Mouse (Mus musculus) myocyte (in vitro differentiated cells): ENCODE data around the gene Card10. TPM values are rescaled to one million over a fixed set of nuclear protein-coding genes. Genes with fewer than 3 reads are reported as not detected.

Experiments used
- H3K27me3 ChIP-seq: one replicate; pipeline ENCODE4 v1.6.1; 2011; ENCODE audit not compliant: control insufficient read depth, insufficient read depth, insufficient read length
- H3K36me3 ChIP-seq: one replicate; pipeline ENCODE4 v1.6.1; 2011; ENCODE audit not compliant: control insufficient read depth, insufficient read depth
- H3K4me2 ChIP-seq: one replicate; pipeline ENCODE4 v1.6.1; 2011; ENCODE audit warnings: low read depth, control low read depth
- H3K4me3 ChIP-seq: one replicate; pipeline ENCODE4 v1.5.1; 2011; ENCODE audit warnings: mild to moderate bottlenecking, control low read depth, moderate library complexity
- H3K79me2 ChIP-seq: one replicate; pipeline ENCODE4 v1.6.1; 2011; ENCODE audit not compliant: control insufficient read depth, insufficient read depth
- H3ac ChIP-seq: one replicate; pipeline ENCODE4 v1.6.1; 2011; ENCODE audit not compliant: control insufficient read depth, insufficient read length
- CEBPB ChIP-seq: IDR thresholded peaks from 2 replicates; pipeline ENCODE4 v1.6.1; 2011; ENCODE audit warnings: mild to moderate bottlenecking, moderate library complexity; ENCODE audit not compliant: poor library complexity, insufficient read depth, severe bottlenecking
- E2F4 ChIP-seq: IDR thresholded peaks from one replicate; pipeline ENCODE4 v1.6.1; 2011; ENCODE audit warnings: mild to moderate bottlenecking, control low read depth, moderate library complexity; ENCODE audit not compliant: insufficient read depth
- MAX ChIP-seq: IDR thresholded peaks from one replicate; pipeline ENCODE4 v1.6.1; 2011; ENCODE audit warnings: low read depth, mild to moderate bottlenecking, control low read depth
- MYOD1 ChIP-seq, 3 experiments: IDR thresholded peaks; one replicate each; pipeline ENCODE4 v1.6.1; 2011; ENCODE audit warnings: control low read depth in 2 of 3, low read depth in 2 of 3, mild to moderate bottlenecking in 2 of 3, moderate library complexity in 1 of 3; ENCODE audit not compliant: insufficient read length in 2 of 3, control insufficient read depth in 1 of 3
- MYOG ChIP-seq, 3 experiments: IDR thresholded peaks; one replicate each; pipeline ENCODE4 v1.6.1; 2011; ENCODE audit warnings: control low read depth in 2 of 3, low read depth in 2 of 3, mild to moderate bottlenecking in 2 of 3; ENCODE audit not compliant: insufficient read length in 2 of 3, control insufficient read depth in 1 of 3, insufficient read depth in 1 of 3
- POLR2A ChIP-seq: IDR thresholded peaks from one replicate; pipeline ENCODE4 v1.6.1; 2011; ENCODE audit warnings: low read depth, mild to moderate bottlenecking, control low read depth, moderate library complexity; ENCODE audit not compliant: insufficient read length
- POLR2AphosphoS2 ChIP-seq: IDR thresholded peaks from one replicate; pipeline ENCODE4 v1.6.1; 2011; ENCODE audit warnings: low read depth, control low read depth; ENCODE audit not compliant: insufficient read length
- SRF ChIP-seq: IDR thresholded peaks from one replicate; pipeline ENCODE4 v1.6.1; 2011; ENCODE audit warnings: low read depth; ENCODE audit not compliant: control insufficient read depth, insufficient read length
- TCF12 ChIP-seq: IDR thresholded peaks from one replicate; pipeline ENCODE4 v1.6.1; 2011; ENCODE audit warnings: mild to moderate bottlenecking, control low read depth; ENCODE audit not compliant: poor library complexity, insufficient read depth, severe bottlenecking
- TCF3 ChIP-seq: IDR thresholded peaks from one replicate; pipeline ENCODE4 v1.6.1; 2011; ENCODE audit warnings: low read depth, control low read depth; ENCODE audit not compliant: insufficient read length
- USF1 ChIP-seq: IDR thresholded peaks from one replicate; pipeline ENCODE4 v1.6.1; 2011; ENCODE audit warnings: low read depth, mild to moderate bottlenecking, control low read depth, moderate library complexity
- polyA plus RNA-seq: library from polyadenylated mRNA; unstranded; fragments of >200 nt; fragmentation: generic; extraction: Trizol; gene quantifications from one replicate; pipeline ENCODE4 v1.2.1, GENCODE M21; 2012; ENCODE audit warnings: missing spikeins

The Card10 gene
- polyA plus RNA-seq, 1 experiment, result 1.4 TPM

DNA sequence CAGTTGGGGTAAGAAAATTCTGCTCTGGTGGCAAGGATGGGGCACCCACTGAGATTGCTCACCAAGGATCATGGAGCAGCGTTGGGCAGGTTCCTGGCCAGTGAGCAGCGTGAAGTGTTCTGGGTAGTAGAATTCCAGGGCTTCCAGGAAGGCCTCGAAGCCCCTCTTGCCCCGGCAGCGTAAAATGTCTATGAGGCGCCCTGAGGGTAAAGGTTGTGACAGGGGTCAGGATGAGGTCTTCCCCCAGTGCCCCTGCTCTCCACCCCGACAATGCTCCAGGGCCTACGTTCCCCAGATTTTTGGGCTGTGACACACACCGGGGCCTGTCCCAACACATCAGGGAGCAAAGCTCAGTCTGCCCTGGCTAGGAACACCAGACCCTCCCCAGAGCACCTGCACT is 1.3 kb downstream of the Card10 start:
- Histone ChIP-seq H3K79me2 (no peaks in the 10 kb centered on the region), H3K4me3 (peak overlapping the region; percentile 16), H3K4me2 (peak overlapping the region; percentile 86), H3K36me3 (no peaks in the 10 kb centered on the region), H3K27me3 (peaks cover 24% of the 10 kb centered on the region), H3ac (peak overlapping the region; percentile 8)
- TF ChIP-seq E2F4 (no peak), MYOD1 (IDR thresholded peaks at IDR 0.05; ENCODE audit: control insufficient read depth in 1 of 3, insufficient read length in 2 of 3, low read depth in 2 of 3) (no peak), SRF (no peak), CEBPB (no peak), TCF3 (no peak), TCF12 (no peak), USF1 (no peak), POLR2AphosphoS2 (no peak), POLR2A (no peak), MYOG (IDR thresholded peaks at IDR 0.05; ENCODE audit: control insufficient read depth in 1 of 3, insufficient read depth in 1 of 3, insufficient read length in 2 of 3, low read depth in 2 of 3) (no peak)

DNA sequence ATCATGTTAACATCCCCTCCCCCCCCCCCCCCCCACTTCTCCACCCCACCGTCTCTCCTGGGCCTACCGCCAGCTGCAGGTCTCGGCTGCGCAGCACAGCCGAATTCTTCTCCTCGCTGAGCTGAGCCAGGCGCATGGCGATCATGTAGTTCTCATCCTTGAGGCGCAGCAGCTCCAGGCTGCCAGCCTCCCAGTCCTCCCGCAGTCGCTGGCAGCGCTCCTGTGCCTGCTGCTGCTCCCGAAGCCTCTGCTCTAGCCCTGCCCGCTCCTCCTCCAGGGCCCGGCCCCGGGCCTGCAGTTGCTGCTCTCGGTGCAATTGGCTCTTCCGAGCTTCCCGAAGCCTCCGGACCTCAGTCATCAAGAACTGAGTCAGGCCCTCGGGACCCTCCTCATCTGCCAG is 3.8 kb downstream of the Card10 start:
- TF ChIP-seq MAX (no peak), USF1 (no peak), MYOG (IDR thresholded peaks at IDR 0.05; ENCODE audit: control insufficient read depth in 1 of 3, insufficient read depth in 1 of 3, insufficient read length in 2 of 3, low read depth in 2 of 3) (peak in 2 of 3 experiments; percentile 19 to 22), TCF3 (no peak), POLR2A (no peak)
- H3K36me3 ChIP-seq, result no peaks in the 10 kb centered on the region
- no peak overlapping the region for H3K4me3 ChIP-seq
- no peak overlapping the region for H3K4me2 ChIP-seq
- H3K79me2 ChIP-seq, result no peaks in the 10 kb centered on the region
- peaks cover 24% of the 10 kb centered on the region for H3K27me3 ChIP-seq
- H3ac ChIP-seq, result no peak overlapping the region

DNA sequence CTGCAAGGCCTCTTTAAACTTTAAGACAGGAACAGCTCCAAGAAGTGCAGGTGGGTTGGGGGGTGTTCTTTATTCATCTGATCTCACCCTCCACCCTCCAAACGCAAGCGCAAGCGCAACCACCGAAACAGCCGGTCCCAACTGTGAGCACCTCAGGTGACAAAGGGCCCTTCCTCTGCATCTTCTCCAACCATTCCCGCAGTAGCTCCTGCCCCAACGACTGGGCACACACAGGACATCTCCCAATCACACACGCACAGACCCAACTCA is 5.8 kb downstream of the Card10 start:
- Histone ChIP-seq H3ac (no peak overlapping the region), H3K27me3 (peaks cover 6% of the 10 kb centered on the region), H3K79me2 (no peaks in the 10 kb centered on the region), H3K4me3 (no peak overlapping the region), H3K4me2 (peak overlapping the region; percentile 61), H3K36me3 (no peaks in the 10 kb centered on the region)
- no peak for TF ChIP-seq USF1

DNA sequence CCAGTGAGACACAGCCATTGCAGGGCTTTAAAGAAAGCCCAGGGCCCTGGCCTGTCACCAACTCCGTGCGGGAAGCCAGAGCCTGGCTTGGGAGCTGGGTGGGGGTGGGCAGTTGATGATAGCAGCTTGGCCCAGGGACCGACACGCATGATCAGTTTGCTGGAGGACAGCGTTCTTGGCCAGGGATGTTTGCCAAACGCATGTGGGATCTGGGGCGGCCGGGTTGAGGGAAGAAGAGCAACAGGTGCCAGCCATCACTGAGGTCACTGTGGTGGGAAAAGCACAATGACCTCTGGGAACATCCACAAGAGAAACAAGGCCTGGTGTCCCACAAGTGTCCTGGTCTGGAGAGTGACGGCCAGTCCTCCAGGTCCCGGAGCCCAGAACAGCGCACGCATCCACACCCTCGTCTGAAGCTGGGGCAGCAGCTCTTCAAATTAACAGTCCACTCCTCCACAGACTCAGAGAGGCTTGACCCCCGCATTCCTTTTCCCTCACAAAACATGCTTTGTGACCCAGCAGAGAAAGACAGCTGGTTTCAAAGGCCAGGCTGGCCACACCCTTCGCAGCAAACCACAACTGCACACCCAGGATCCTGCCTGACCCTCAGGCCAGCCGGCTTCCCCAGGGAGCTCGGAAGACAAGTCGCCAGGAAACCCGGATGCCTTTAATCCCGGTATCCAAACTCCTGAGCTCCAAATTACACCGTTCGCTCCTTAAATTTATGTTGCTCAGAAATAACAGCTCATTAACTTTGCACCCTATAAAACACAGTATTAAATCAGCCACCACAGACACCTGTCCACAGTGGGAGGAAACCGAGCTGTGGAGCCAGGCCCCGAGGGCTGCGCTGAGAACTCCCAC is 6.4 kb downstream of the Card10 start:
- Histone ChIP-seq H3K4me2 (peak overlapping the region; percentile 61), H3K27me3 (peaks cover under 1% of the 10 kb centered on the region), H3K4me3 (no peak overlapping the region), H3ac (no peak overlapping the region), H3K36me3 (no peaks in the 10 kb centered on the region), H3K79me2 (no peaks in the 10 kb centered on the region)
- TF ChIP-seq SRF (peak; percentile 38), E2F4 (no peak), TCF12 (peak; percentile 90), MAX (no peak), MYOG (IDR thresholded peaks at IDR 0.05; ENCODE audit: control insufficient read depth in 1 of 3, insufficient read depth in 1 of 3, insufficient read length in 2 of 3, low read depth in 2 of 3) (peak; percentile 81 to 94 (median 86)), POLR2AphosphoS2 (no peak), MYOD1 (IDR thresholded peaks at IDR 0.05; ENCODE audit: control insufficient read depth in 1 of 3, insufficient read length in 2 of 3, low read depth in 2 of 3) (peak; percentile 62 to 97 (median 94)), CEBPB (no peak), TCF3 (peak; percentile 90)

DNA sequence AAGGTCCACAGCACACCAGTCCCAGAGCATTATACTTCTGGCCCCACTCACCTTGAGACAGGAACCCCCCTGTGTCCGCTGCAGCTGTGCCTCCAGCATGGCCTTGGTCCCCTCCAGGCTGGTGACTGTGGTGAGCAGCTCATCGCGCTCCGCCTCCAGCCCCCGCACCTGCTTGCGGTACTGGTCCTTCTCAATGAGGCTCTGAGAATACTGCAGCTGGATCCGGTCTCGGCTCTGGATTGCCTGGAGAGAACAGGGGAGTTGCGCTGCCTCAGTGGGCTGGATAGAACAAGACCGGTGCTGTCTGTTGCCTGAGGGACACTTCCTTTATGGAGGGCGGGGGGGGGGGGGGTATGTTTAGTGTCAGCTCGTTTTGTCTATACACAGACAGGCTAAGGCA is 11.9 kb downstream of the Card10 start:
- Histone ChIP-seq H3K27me3 (no peaks in the 10 kb centered on the region), H3ac (no peak overlapping the region), H3K4me2 (no peak overlapping the region), H3K79me2 (no peaks in the 10 kb centered on the region), H3K4me3 (no peak overlapping the region), H3K36me3 (no peaks in the 10 kb centered on the region)
- TF ChIP-seq POLR2AphosphoS2, result no peak
- TF ChIP-seq E2F4, result no peak
- TF ChIP-seq CEBPB, result no peak
- TF ChIP-seq SRF, result no peak
- TF ChIP-seq MYOD1 (IDR thresholded peaks at IDR 0.05; ENCODE audit: control insufficient read depth in 1 of 3, insufficient read length in 2 of 3, low read depth in 2 of 3), result peak in 1 of 3 experiments; percentile 44
- peak in 1 of 3 experiments; percentile 44 for TF ChIP-seq MYOG (IDR thresholded peaks at IDR 0.05; ENCODE audit: control insufficient read depth in 1 of 3, insufficient read depth in 1 of 3, insufficient read length in 2 of 3, low read depth in 2 of 3)
